Mouse (Mus musculus) kidney, adult 2 months (tissue): ENCODE results near the gene Siae.

Experiments
- CTCF ChIP-seq: fragments of 200-500 bp; conservative IDR thresholded peaks from 2 replicates; pipeline ENCODE4 v1.5.1; 2011; ENCODE audit warnings: low read depth, mild to moderate bottlenecking, control low read depth, low read length, moderate library complexity, mixed read lengths; ENCODE audit not compliant: insufficient read depth, insufficient read length
- POLR2A ChIP-seq: fragments of 200-500 bp; IDR thresholded peaks from one replicate; pipeline ENCODE4 v1.6.1; 2011; ENCODE audit warnings: low read depth, low read length, control low read depth

GRCm38 (mm10) chr9:37634269-37634668 is 78.8 kb downstream of the Siae start:
- TF ChIP-seq CTCF (no peak), POLR2A (no peak)
